Mouse (Mus musculus): ENCODE results near the gene Nags. TPM values are rescaled to one million over a fixed set of nuclear protein-coding genes. Genes with fewer than 3 reads are reported as not detected.
A peak's percentile ranks its signal among the peaks of the same experiment; 100 is the strongest.
"Not testable (repeated sequence)": the region's sequence is repeated elsewhere in the genome, so short reads cannot be mapped to it uniquely, and the experiment has no call there.

Nags gene
- polyA plus RNA-seq, 1 experiment from 2014 or later: 0.10 TPM

GRCm38 (mm10) chr11:102137625-102138446 lies 7.5 kb upstream of the Nags start:
- H3K4me1 ChIP-seq: peaks cover 4% of the 10 kb centered on the region
- 44% methylated on average over 13 of the region's 13 CpGs for WGBS
- peaks cover 4% of the 10 kb centered on the region; the same call in 1 of the 2 replicates for H3K27me3 ChIP-seq
- ATAC-seq (replicated peaks): 0 out of 2 replicates have a peak, but pooled peaks have one; percentile 6
- H3K9me3 ChIP-seq: no peaks in the 10 kb centered on the region
- peak overlapping the region; percentile 26 for H3K4me3 ChIP-seq
- H3K4me2 ChIP-seq (replicated peaks): peak overlapping the region; percentile 47
- no peaks in the 10 kb centered on the region for H3K36me3 ChIP-seq
- H3K9ac ChIP-seq (replicated peaks): 0 out of 2 replicates have a peak overlapping the region, but pooled peaks have one; percentile 40
- no peak overlapping the region for H3K27ac ChIP-seq (replicated peaks)

DNA sequence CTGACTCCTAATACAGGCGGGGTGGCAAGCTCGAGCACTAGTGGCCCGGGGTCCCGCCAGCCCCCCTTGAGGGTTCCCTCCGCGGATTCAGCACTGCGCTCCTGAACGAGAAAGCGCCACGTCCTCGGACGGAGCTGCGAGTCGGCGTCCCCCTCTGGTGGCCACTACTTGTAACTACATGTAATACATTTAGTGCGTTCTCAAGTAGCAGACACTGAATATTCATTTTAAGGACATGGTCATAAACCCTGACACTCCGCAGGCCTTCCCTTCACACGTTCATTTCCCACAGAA lies 6.9 kb upstream of the Nags start:
- H3K27ac ChIP-seq (replicated peaks): no peak overlapping the region
- peak overlapping the region; percentile 26 for H3K4me3 ChIP-seq
- no peaks in the 10 kb centered on the region for H3K36me3 ChIP-seq
- H3K27me3 ChIP-seq: peaks cover 8% of the 10 kb centered on the region
- peak; percentile 68; the same call in 1 of the 2 replicates for ATAC-seq (replicated peaks)
- peaks cover 4% of the 10 kb centered on the region for H3K4me1 ChIP-seq
- 0 out of 2 replicates have a peak overlapping the region, but pooled peaks have one; percentile 40 for H3K9ac ChIP-seq (replicated peaks)
- under 1% methylated on average over 18 of the region's 18 CpGs for WGBS
- no peaks in the 10 kb centered on the region for H3K9me3 ChIP-seq
- H3K4me2 ChIP-seq (replicated peaks): peak overlapping the region; percentile 47

DNA sequence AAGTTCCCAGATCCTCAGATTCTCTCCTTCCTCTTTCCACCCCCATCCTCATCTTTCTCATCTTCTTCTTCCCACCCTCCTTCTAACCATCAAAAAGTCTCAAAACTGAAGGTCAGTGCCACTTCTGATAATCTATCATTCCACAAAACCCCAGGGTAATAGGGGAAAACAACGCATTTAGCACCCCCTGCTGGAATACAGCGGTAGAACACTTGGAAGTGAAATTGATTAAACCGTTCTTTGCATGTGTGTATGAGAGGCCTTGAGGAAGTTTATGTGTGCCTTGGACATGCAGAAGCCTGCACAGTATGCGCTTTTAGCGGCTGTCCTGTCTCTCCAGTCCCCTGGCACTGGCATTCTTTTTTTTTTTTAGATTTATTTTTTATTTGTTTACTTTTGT lies 4.8 kb upstream of the Nags start:
- Histone ChIP-seq H3K4me2 (replicated peaks) (no peak overlapping the region), H3K9me3 (no peaks in the 10 kb centered on the region), H3K27ac (replicated peaks) (no peak overlapping the region), H3K4me1 (peaks cover 7% of the 10 kb centered on the region), H3K36me3 (no peaks in the 10 kb centered on the region), H3K27me3 (peaks cover 29% of the 10 kb centered on the region), H3K9ac (replicated peaks) (no peak overlapping the region), H3K4me3 (no peak overlapping the region)
- no peak for ATAC-seq (replicated peaks)
- 2% methylated on average over 5 of the region's 5 CpGs for WGBS

DNA sequence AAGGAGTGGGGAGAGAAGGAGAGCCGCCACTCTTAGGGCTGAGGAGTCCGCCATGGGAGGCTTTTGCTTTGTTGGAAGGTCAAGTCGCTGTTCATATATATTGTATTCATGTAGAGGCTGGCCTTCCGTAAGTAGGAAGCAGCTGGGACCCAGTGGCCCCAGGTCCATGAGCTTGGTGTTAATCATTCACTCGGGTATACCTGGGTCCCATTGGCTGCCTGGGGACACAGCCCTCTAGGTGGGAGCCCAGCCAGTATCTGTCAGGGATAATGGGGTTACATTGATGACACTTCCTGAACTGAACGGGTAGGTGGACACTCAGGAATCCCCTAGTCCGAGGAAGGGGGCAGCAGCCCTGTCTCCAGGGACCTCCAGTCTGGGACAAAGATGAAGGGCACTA lies 3.0 kb upstream of the Nags start:
- WGBS: 68% methylated on average over 7 of the region's 7 CpGs
- Histone ChIP-seq H3K4me2 (replicated peaks) (no peak overlapping the region), H3K36me3 (no peaks in the 10 kb centered on the region), H3K27ac (replicated peaks) (no peak overlapping the region), H3K9me3 (no peaks in the 10 kb centered on the region), H3K4me3 (no peak overlapping the region), H3K4me1 (peaks cover 13% of the 10 kb centered on the region), H3K9ac (replicated peaks) (no peak overlapping the region), H3K27me3 (peaks cover 46% of the 10 kb centered on the region)
- no peak for ATAC-seq (replicated peaks)

DNA sequence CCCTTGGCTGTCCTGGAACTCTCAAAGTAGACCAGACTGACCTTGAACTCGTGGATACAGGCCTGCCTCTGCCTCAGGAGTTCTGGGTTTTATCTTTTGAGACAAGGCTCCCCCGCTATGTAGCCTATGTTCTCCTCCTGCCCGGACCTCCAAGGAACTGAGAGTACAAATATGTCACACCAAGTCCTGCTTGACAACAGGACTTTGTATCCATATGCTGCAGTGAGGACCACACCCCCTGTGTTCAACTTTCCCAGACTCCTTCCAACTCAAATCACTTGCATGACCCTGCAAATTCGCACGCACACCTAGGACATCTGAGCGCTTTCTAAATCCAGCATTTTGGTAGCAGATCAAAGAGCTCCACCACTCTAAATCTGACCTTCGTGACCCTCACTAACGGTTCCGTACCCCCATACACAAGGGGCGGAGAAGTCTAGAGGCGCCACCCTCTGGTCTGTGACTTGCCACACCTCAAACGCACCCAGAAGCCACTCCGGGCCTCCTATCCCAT lies 299 bp upstream of the Nags start:
- no peaks in the 10 kb centered on the region for H3K9me3 ChIP-seq
- H3K9ac ChIP-seq (replicated peaks): no peak overlapping the region
- no peaks in the 10 kb centered on the region for H3K36me3 ChIP-seq
- peak overlapping the region; percentile 19 for H3K4me3 ChIP-seq
- H3K4me1 ChIP-seq: peaks cover 13% of the 10 kb centered on the region
- H3K4me2 ChIP-seq (replicated peaks): peak overlapping the region; percentile 33
- peaks cover 68% of the 10 kb centered on the region for H3K27me3 ChIP-seq
- no peak overlapping the region for H3K27ac ChIP-seq (replicated peaks)
- 24% methylated on average over 13 of the region's 13 CpGs for WGBS
- no peak for ATAC-seq (replicated peaks)

DNA sequence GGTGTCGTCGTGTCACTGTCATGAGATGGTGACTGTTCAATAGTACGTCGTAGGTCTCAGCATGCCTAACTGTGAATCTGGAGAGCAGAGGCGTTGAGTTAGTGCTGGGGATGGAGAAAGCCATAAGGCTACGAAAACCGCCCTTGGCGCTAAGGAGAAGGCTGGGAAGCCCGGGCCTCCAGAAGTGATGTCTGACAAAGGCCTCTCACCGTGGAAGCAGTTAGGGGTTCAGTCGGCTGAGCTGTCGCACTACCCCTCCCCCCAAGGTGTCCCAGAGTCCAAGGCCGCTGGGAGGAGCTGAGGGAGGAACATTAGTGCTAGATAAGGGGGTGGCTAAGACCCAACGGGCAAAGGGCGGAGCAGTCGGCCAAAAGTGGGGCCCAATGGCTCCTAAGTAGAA lies 692 bp downstream of the Nags start:
- 4% methylated on average over 16 of the region's 16 CpGs for WGBS
- H3K4me2 ChIP-seq (replicated peaks): no peak overlapping the region
- H3K36me3 ChIP-seq: no peaks in the 10 kb centered on the region
- no peaks in the 10 kb centered on the region for H3K9me3 ChIP-seq
- peaks cover 68% of the 10 kb centered on the region for H3K27me3 ChIP-seq
- no peak overlapping the region for H3K9ac ChIP-seq (replicated peaks)
- H3K4me1 ChIP-seq: peaks cover 13% of the 10 kb centered on the region
- no peak overlapping the region for H3K4me3 ChIP-seq
- ATAC-seq (replicated peaks): no peak
- no peak overlapping the region for H3K27ac ChIP-seq (replicated peaks)

DNA sequence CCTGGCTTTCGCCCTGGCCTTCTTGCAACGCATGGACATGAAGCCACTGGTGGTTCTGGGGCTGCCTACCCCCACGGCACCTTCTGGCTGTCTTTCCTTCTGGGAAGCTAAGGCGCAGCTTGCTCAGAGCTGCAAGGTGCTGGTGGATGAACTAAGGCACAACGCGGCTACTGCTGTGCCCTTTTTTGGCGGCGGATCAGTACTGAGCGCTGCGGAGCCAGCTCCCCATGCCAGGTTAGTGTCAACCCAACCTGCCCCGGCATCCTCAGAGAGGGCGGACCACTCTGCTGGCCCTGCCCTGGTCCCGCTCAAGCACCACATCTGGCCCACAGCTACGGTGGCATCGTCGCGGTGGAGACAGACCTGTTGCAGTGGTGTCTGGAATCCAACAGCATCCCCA lies 1.2 kb downstream of the Nags start:
- no peaks in the 10 kb centered on the region for H3K9me3 ChIP-seq
- no peak for ATAC-seq (replicated peaks)
- H3K27me3 ChIP-seq: peaks cover 68% of the 10 kb centered on the region
- 9% methylated on average over 17 of the region's 17 CpGs for WGBS
- H3K9ac ChIP-seq (replicated peaks): no peak overlapping the region
- no peak overlapping the region for H3K27ac ChIP-seq (replicated peaks)
- H3K4me1 ChIP-seq: peaks cover 13% of the 10 kb centered on the region
- H3K4me2 ChIP-seq (replicated peaks): no peak overlapping the region
- H3K36me3 ChIP-seq: no peaks in the 10 kb centered on the region
- H3K4me3 ChIP-seq: no peak overlapping the region

- H3K27ac ChIP-seq (replicated peaks): no peak overlapping the region
- no peak overlapping the region for H3K4me3 ChIP-seq
- no peak overlapping the region for H3K9ac ChIP-seq (replicated peaks)
- H3K9me3 ChIP-seq: no peaks in the 10 kb centered on the region
- no peaks in the 10 kb centered on the region for H3K36me3 ChIP-seq
- H3K27me3 ChIP-seq: peaks cover 68% of the 10 kb centered on the region
- H3K4me1 ChIP-seq: peaks cover 13% of the 10 kb centered on the region
- WGBS: 12% methylated on average over 34 of the region's 34 CpGs
- no peak for ATAC-seq (replicated peaks)
- H3K4me2 ChIP-seq (replicated peaks): no peak overlapping the region
Observed at GRCm38 (mm10) chr11:102147213-102147989, 2.1 kb downstream of the Nags start.

GRCm38 (mm10) chr11:102156039-102156785 lies 10.9 kb downstream of the Nags start, which contains the start of gene Tmem101:
Gene Tmem101, minus strand, starts transcription at chr11:102156404.
- H3K4me1 ChIP-seq: peaks cover 12% of the 10 kb centered on the region
- peak within 1 kb of the TSS; percentile 80 for H3K4me3 ChIP-seq
- peak within 1 kb of the TSS; percentile 75 for H3K9ac ChIP-seq (replicated peaks)
- H3K4me2 ChIP-seq (replicated peaks): peak within 1 kb of the TSS; percentile 79
- ATAC-seq (replicated peaks): peak; percentile 91
- H3K36me3 ChIP-seq: peaks cover 16% of the 10 kb centered on the region
- H3K27me3 ChIP-seq: no peaks in the 10 kb centered on the region
- no peaks in the 10 kb centered on the region for H3K9me3 ChIP-seq
- peak within 1 kb of the TSS; percentile 67 for H3K27ac ChIP-seq (replicated peaks)
- WGBS: under 1% methylated on average over 37 of the region's 37 CpGs

- ATAC-seq (replicated peaks): 0 out of 2 replicates have a peak, but pooled peaks have one; percentile 17
- H3K4me3 ChIP-seq: peak overlapping the region; percentile 80; the same call in 1 of the 2 replicates
Observed at GRCm38 (mm10) chr11:102156786-102157089, 11.4 kb downstream of the Nags start.

DNA sequence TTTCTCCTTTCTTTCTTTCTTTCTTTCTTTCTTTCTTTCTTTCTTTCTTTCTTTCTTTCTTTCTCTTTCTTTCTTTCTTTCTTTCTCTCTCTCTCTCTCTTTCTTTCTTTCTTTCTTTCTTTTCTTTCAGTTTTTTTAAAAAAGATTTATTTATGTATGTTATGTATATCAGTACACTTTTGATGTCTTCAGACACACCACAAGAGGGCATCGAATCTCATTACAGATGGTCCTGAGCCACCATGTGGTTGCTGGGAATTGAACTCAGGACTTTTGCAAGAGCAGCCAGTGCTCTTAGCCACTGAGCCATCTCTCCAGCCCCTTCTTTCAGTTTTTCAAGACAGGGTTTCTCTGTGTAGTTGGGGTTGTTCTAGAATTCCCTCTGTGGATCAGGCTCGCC lies 12.7 kb downstream of the Nags start:
- 76% methylated on average over 2 of the region's 2 CpGs for WGBS
- peaks cover 27% of the 10 kb centered on the region for H3K36me3 ChIP-seq
- not testable (repeated sequence) for H3K4me2 ChIP-seq (replicated peaks); H3K27me3 ChIP-seq; H3K9me3 ChIP-seq; H3K27ac ChIP-seq (replicated peaks); ATAC-seq (replicated peaks); H3K4me3 ChIP-seq; H3K9ac ChIP-seq (replicated peaks)
- peaks cover 12% of the 10 kb centered on the region for H3K4me1 ChIP-seq

More at GRCm38 (mm10) chr11:102156786-102157089, 11.4 kb downstream of the Nags start:
- 17% methylated on average over 1 of the region's 1 CpGs for WGBS
- 0 out of 2 replicates have a peak overlapping the region, but pooled peaks have one; percentile 79 for H3K4me2 ChIP-seq (replicated peaks)
- peaks cover 12% of the 10 kb centered on the region for H3K4me1 ChIP-seq
- H3K9me3 ChIP-seq: no peaks in the 10 kb centered on the region
- H3K27me3 ChIP-seq: no peaks in the 10 kb centered on the region
- 0 out of 2 replicates have a peak overlapping the region, but pooled peaks have one; percentile 75 for H3K9ac ChIP-seq (replicated peaks)
- H3K27ac ChIP-seq (replicated peaks): no peak overlapping the region
- H3K36me3 ChIP-seq: peaks cover 21% of the 10 kb centered on the region
